Mouse (Mus musculus): ENCODE measurements around the gene Tnk2.

Tnk2 gene

GRCm38 (mm10) chr16:32710426-32711070, 66.9 kb downstream of the Tnk2 start:
- no peak for DNase-seq (ENCODE audit: low read depth, low spot score)

- no peak for DNase-seq (ENCODE audit: low read depth, low spot score)
Measured at GRCm38 (mm10) chr16:32712202-32712601, 68.5 kb downstream of the Tnk2 start.

- no peak for DNase-seq (ENCODE audit: low read depth, low spot score)
Measured at GRCm38 (mm10) chr16:32713556-32713955, 69.9 kb downstream of the Tnk2 start.

- peak; percentile 64 for DNase-seq (ENCODE audit: low read depth, low spot score)
Measured at GRCm38 (mm10) chr16:32715364-32715763, 71.7 kb downstream of the Tnk2 start.

- no peak for DNase-seq (ENCODE audit: low read depth, low spot score)
Measured at GRCm38 (mm10) chr16:32723163-32723562, 79.5 kb downstream of the Tnk2 start.

GRCm38 (mm10) chr16:32723767-32724166, 80.1 kb downstream of the Tnk2 start:
- no peak for DNase-seq (ENCODE audit: low read depth, low spot score)

GRCm38 (mm10) chr16:32724259-32724658, 80.6 kb downstream of the Tnk2 start:
- DNase-seq (ENCODE audit: low read depth, low spot score) = no peak

GRCm38 (mm10) chr16:32726501-32726900, 82.8 kb downstream of the Tnk2 start:
- DNase-seq (ENCODE audit: low read depth, low spot score) = no peak

- DNase-seq (ENCODE audit: low read depth, low spot score) = no peak
Measured at GRCm38 (mm10) chr16:32728240-32728639, 84.6 kb downstream of the Tnk2 start.

- DNase-seq (ENCODE audit: low read depth, low spot score) = no peak
Measured at GRCm38 (mm10) chr16:32728730-32729129, 85.1 kb downstream of the Tnk2 start.

Data from A20 (cell line).